Mouse (Mus musculus) left cerebral cortex, adult 6 months (tissue): ENCODE measurements around the gene Dcx. TPM values are rescaled to one million over a fixed set of nuclear protein-coding genes. Genes with fewer than 3 reads are reported as not detected.

ENCODE experiments used
- long read RNA-seq, 2 experiments: library from polyadenylated mRNA; unstranded; transcript quantifications; one replicate each; pipeline ENCODE4 v2.0.0; 2019 to 2020
- polyA plus RNA-seq: library from polyadenylated mRNA; unstranded; fragments of <200 nt; fragmentation: Nextera tagmentation; gene quantifications from 2 replicates; pipeline ENCODE4 v1.2.3, GENCODE M21; 2021

Dcx gene
- 2.0 and 2.3 TPM in 2 replicates for polyA plus RNA-seq
- long read RNA-seq, experiment 1, full-length matches to known transcripts, result 3 of 16 reads
- long read RNA-seq, experiment 1, partial matches to known transcripts, result 5 of 16 reads
- long read RNA-seq, experiment 1, other reads (novel, unspliced or antisense), result 8 of 16 reads
- long read RNA-seq, experiment 2, partial matches to known transcripts, result 0 of 7 reads
- long read RNA-seq, experiment 2, other reads (novel, unspliced or antisense), result 7 of 7 reads

DNA sequence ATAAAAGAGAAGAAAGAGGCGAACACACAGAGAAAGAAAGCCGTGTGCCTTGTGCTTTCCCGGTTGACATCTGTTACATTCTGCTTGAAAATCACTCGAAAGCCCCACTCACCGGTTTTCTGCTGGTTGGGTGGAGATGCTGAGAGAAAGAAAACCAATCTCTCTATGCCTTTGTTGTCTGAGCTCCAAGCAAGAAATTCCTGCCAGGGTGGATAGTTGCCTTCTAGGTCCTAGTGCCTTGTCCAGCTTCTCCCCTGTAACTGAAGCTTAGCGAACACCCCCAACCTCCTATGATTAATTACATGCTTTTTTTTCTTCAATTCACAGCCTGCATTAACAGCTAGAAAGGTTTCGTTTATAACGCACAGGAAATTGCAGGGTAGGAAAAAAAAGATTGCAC, at the start of gene Dcx:
Gene Dcx, minus strand, starts transcription at position 354 of the 400 bp plus-strand sequence.

GRCm38 (mm10) chrX:143827212-143827611, 105.9 kb downstream of the Dcx start, which contains the start of gene Capn6:
TSS of gene Capn6 (minus strand) at chrX:143827414.

Other genes with a start within 250 kb of the Dcx start
- 0.13 and 0.30 TPM in 2 replicates for gene Capn6, start 105.9 kb downstream of the Dcx start, polyA plus RNA-seq
- 0.15 TPM in 1 of 2 replicates, not detected in the other for gene A730046J19Rik, start 220.4 kb upstream of the Dcx start, polyA plus RNA-seq